Mouse (Mus musculus) ES-E14 (cell line): ENCODE data around the gene Mrpl24. TPM values are rescaled to one million over a fixed set of nuclear protein-coding genes. Genes with fewer than 3 reads are reported as not detected.
A peak's percentile ranks its signal among the peaks of the same experiment; 100 is the strongest.
"Not testable (repeated sequence)": the region's sequence is repeated elsewhere in the genome, so short reads cannot be mapped to it uniquely, and the experiment has no call there.

Experiments used
- DNase-seq: peaks from one replicate; pipeline ENCODE4 v3.0.0-alpha.2; 2013; ENCODE audit warnings: low read depth, low spot score
- H3K27ac ChIP-seq: 2 replicates; pipeline ENCODE4 v1.5.1; 2012; ENCODE audit warnings: low read depth, mild to moderate bottlenecking, low read length, moderate library complexity, mixed read lengths; ENCODE audit not compliant: poor library complexity, insufficient read depth, severe bottlenecking
- H3K36me3 ChIP-seq: 2 replicates; pipeline ENCODE4 v1.6.1; 2012; ENCODE audit warnings: mild to moderate bottlenecking, low read length, moderate library complexity, mixed read lengths; ENCODE audit not compliant: control insufficient read depth, poor library complexity, insufficient read depth, severe bottlenecking
- H3K4me1 ChIP-seq, 2 experiments: fragments of 150-350 bp in 1 of 2; sonication (generic) in 1 of 2; 2 replicates each; pipeline ENCODE4 v1.6.1; 2012; ENCODE audit warnings: low read length in 2 of 2, mild to moderate bottlenecking in 1 of 2, mixed read lengths in 1 of 2; ENCODE audit not compliant: control insufficient read depth in 2 of 2, insufficient read depth in 2 of 2, poor library complexity in 1 of 2
- H3K4me3 ChIP-seq, 2 experiments: fragments of 150-350 bp in 1 of 2; sonication (generic) in 1 of 2; 2 replicates each; pipeline ENCODE4 v1.5.1; 2012; ENCODE audit warnings: low read length in 2 of 2, low read depth in 1 of 2, mild to moderate bottlenecking in 1 of 2, mixed read lengths in 1 of 2; ENCODE audit not compliant: insufficient read depth in 1 of 2, poor library complexity in 1 of 2, severe bottlenecking in 1 of 2
- H3K9ac ChIP-seq: 2 replicates; pipeline ENCODE4 v1.6.1; 2012; ENCODE audit warnings: low read depth, mild to moderate bottlenecking, low read length, mixed read lengths; ENCODE audit not compliant: poor library complexity, insufficient read depth, severe bottlenecking
- H3K9me3 ChIP-seq: fragments of 150-350 bp; sonication (generic); 2 replicates; pipeline ENCODE4 v1.6.1; 2012; ENCODE audit warnings: low read depth, mild to moderate bottlenecking, low read length; ENCODE audit not compliant: control insufficient read depth, insufficient read depth
- CHD2 ChIP-seq: IDR thresholded peaks from 2 replicates; pipeline ENCODE4 v1.6.1; 2014; ENCODE audit warnings: mild to moderate bottlenecking, low read depth, low read length, inconsistent platforms
- HCFC1 ChIP-seq: IDR thresholded peaks from 2 replicates; pipeline ENCODE4 v1.6.1; 2012; ENCODE audit warnings: low read length, inconsistent platforms, borderline replicate concordance; ENCODE audit not compliant: insufficient read depth
- MAFK ChIP-seq: IDR thresholded peaks from 2 replicates; pipeline ENCODE4 v1.6.1; 2014; ENCODE audit warnings: mild to moderate bottlenecking, low read depth, low read length, inconsistent platforms; ENCODE audit not compliant: insufficient read depth
- ZC3H11A ChIP-seq: IDR thresholded peaks from 2 replicates; pipeline ENCODE4 v1.6.1; 2012; ENCODE audit warnings: low read depth, mild to moderate bottlenecking, inconsistent platforms, low read length, borderline replicate concordance
- ZNF384 ChIP-seq: IDR thresholded peaks from 2 replicates; pipeline ENCODE4 v1.6.1; 2012; ENCODE audit warnings: low read depth, low read length, inconsistent platforms
- in situ Hi-C, 2 experiments: fragments of 600-800 bp; cut with MboI; formaldehyde crosslinking; loops; one replicate each; pipeline ENCODE4 v1.15.1; 2025; ENCODE audit warnings: low sequenced_read_pairs in 2 of 2, inconsistent platforms in 1 of 2; ENCODE audit not compliant: unreplicated experiment in 2 of 2
- total RNA-seq: library from RNA; depleted of rRNA; stranded (reverse); fragments of 300-350 nt; gene quantifications from 2 replicates; pipeline ENCODE4 v1.2.3, GENCODE M21; 2012

The Mrpl24 gene
- total RNA-seq, 1 experiment = 154 TPM

DNA sequence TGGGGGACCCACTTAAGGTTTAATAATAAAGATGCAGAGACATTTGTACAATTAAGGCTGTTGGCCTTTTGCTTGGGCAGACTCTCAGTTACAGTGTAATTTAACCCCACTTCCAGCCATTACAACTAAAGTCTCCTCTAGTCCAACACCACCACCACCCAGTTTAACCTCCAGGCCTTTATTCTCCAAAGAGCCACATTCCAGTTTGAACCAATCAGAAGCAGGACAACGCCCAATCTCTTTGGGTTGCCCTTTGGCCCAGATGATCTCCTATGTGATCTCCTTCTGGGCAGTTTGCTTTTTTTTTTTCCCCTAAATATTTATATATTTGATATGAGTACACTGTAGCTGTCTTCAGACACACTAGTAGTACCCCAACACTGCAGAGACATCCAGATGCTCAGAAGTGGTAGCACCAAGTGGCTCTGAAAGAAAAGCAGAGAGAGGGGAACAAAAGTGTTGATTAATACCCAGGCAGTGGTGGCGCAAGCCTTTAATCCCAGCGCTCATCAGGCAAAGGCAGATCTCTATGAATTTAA, 25.9 kb upstream of the Mrpl24 start:
- peak; percentile 66 for DNase-seq
- 0 out of 2 replicates have a peak, but pooled peaks have one; percentile 16 for TF ChIP-seq HCFC1
- TF ChIP-seq MAFK = no peak
- TF ChIP-seq CHD2 = no peak
- TF ChIP-seq ZNF384 = peak; percentile 54; the same call in 1 of the 2 replicates
- Histone ChIP-seq H3K9ac (peak overlapping the region; percentile 22; the same call in 1 of the 2 replicates), H3K27ac (peak overlapping the region; percentile 90), H3K4me1 (peaks cover 6 to 7% of the 10 kb centered on the region in 2 experiments; a peak in 3 of 4 replicates), H3K9me3 (no peaks in the 10 kb centered on the region), H3K4me3 (peak overlapping the region in 1 of 2 experiments; percentile 1; a peak in 1 of 4 replicates), H3K36me3 (no peaks in the 10 kb centered on the region)
- in situ Hi-C loops = no loop called here

DNA sequence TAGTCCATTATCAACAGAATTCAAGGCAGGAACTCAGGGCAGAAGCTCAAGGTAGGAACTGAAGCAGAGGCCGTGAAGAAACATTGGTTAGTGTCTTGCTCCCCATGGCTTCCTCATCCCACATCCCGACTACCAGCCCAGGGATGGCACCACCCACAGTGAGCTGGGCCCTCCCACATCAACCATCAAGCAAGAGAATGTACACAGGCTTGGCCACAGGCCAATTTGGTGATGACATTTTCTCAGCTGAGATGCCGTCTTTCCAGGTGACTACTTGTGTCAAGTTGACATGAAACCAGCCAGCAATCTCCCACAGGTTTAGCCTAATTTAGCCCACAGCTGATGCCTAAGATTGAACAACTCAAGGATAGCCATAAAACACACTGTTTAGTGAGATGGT, 20.0 kb upstream of the Mrpl24 start:
- in situ Hi-C loops = no loop called here
- no peaks in the 10 kb centered on the region for H3K9me3 ChIP-seq
- no peaks in the 10 kb centered on the region for H3K36me3 ChIP-seq
- no peak overlapping the region for H3K27ac ChIP-seq
- no peak for TF ChIP-seq HCFC1
- TF ChIP-seq CHD2 = no peak
- no peak for TF ChIP-seq MAFK
- no peak for TF ChIP-seq ZC3H11A
- TF ChIP-seq ZNF384 = no peak
- no peak overlapping the region for H3K9ac ChIP-seq
- DNase-seq = no peak
- H3K4me3 ChIP-seq = no peak overlapping the region
- peaks cover 2 to 6% of the 10 kb centered on the region in 2 experiments; a peak in 2 of 4 replicates for H3K4me1 ChIP-seq

GRCm38 (mm10) chr3:87899776-87900175, 19.5 kb upstream of the Mrpl24 start:
- no peaks in the 10 kb centered on the region for H3K9me3 ChIP-seq
- no peaks in the 10 kb centered on the region for H3K36me3 ChIP-seq
- TF ChIP-seq ZC3H11A = no peak
- no peak for TF ChIP-seq ZNF384
- no peak for TF ChIP-seq CHD2
- TF ChIP-seq MAFK = no peak
- TF ChIP-seq HCFC1 = no peak
- H3K4me3 ChIP-seq = no peak overlapping the region
- in situ Hi-C loops = no loop called here
- peaks cover 2 to 4% of the 10 kb centered on the region in 2 experiments; a peak in 2 of 4 replicates for H3K4me1 ChIP-seq
- no peak overlapping the region for H3K9ac ChIP-seq
- no peak overlapping the region for H3K27ac ChIP-seq
- DNase-seq = no peak

DNA sequence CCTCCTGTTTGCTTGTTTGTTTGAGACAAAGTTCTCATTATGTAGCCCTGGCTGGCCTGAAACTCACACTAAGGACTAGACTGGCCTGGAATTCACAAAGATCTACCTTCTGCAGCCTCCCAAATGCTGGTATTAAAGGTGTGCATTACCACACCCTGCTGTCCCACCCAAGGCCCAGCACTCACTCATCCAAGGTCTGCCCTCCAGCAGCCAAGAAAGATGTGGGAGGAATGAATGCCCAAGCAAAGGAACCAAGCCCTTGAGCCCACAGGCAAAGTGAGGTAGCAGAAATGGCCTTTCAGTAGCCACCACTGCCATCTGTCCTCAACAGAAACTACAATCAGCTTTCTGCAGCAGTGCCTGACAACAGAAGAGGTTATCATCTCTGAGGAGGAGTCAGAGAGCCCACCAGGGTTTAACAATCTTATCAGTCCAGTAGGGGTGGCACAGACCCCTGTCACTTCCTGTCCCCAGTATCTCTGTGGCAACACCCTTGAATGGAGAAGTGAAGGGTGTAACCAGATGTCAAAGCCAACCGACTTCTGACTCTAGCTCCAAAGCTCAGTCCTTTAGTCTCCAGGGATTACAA, 18.2 kb upstream of the Mrpl24 start:
- TF ChIP-seq MAFK (no peak), CHD2 (no peak), ZC3H11A (no peak), HCFC1 (no peak), ZNF384 (no peak)
- in situ Hi-C loops = no loop called here
- no peak for DNase-seq
- H3K4me1 ChIP-seq = peaks cover 0 to 4% of the 10 kb centered on the region in 2 experiments; a peak in 2 of 4 replicates
- no peak overlapping the region for H3K9ac ChIP-seq
- H3K36me3 ChIP-seq = no peaks in the 10 kb centered on the region
- no peaks in the 10 kb centered on the region for H3K9me3 ChIP-seq
- H3K27ac ChIP-seq = no peak overlapping the region
- no peak overlapping the region for H3K4me3 ChIP-seq

DNA sequence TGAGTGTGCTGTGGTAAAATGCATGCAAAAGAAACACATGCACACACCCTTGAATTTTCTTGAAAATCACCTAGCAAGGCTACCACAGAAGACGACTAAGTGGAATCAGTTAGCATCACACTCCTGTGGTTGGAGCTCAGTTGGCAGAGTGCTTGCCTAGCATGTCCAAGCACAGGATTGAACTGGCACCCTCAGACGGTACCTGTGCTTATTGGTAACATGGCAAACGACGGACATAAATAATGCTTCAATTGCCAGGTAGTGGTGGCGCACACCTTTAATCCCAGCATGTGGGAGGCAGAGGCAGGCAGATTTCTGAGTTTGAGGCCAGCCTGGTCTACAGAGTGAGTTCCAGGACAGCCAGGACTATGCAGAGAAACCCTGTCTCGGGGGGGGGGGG, 17.3 kb upstream of the Mrpl24 start:
- H3K9ac ChIP-seq, in situ Hi-C loops, H3K4me1 ChIP-seq, H3K9me3 ChIP-seq, H3K36me3 ChIP-seq, H3K27ac ChIP-seq, H3K4me3 ChIP-seq, DNase-seq: not testable (repeated sequence)
